Mouse (Mus musculus) forebrain, embryonic 13.5 days (tissue): ENCODE results near the gene Pde11a. TPM values are rescaled to one million over a fixed set of nuclear protein-coding genes. Genes with fewer than 3 reads are reported as not detected.

ENCODE experiments used
- ATAC-seq: fragments of 200-750 bp; cut with Nextera tagmentation; 2 replicates; pipeline ENCODE4 v1.8.0; 2017
- H3K27ac ChIP-seq: fragments of 300-500 bp; sonication (generic); 2 replicates; pipeline ENCODE4 v1.5.1; 2015; ENCODE audit warnings: inconsistent platforms, mild to moderate bottlenecking, moderate library complexity
- H3K27me3 ChIP-seq: fragments of 300-500 bp; sonication (generic); 2 replicates; pipeline ENCODE4 v1.6.1; 2015; ENCODE audit warnings: mild to moderate bottlenecking, inconsistent platforms
- H3K36me3 ChIP-seq: fragments of 300-500 bp; sonication (generic); 2 replicates; pipeline ENCODE4 v1.6.1; 2015; ENCODE audit warnings: mild to moderate bottlenecking, inconsistent platforms; ENCODE audit not compliant: poor library complexity, severe bottlenecking
- H3K4me1 ChIP-seq: fragments of 300-500 bp; sonication (generic); 2 replicates; pipeline ENCODE4 v1.6.1; 2015; ENCODE audit warnings: inconsistent platforms
- H3K4me2 ChIP-seq: fragments of 300-500 bp; sonication (generic); 2 replicates; pipeline ENCODE4 v1.6.1; 2015; ENCODE audit warnings: inconsistent platforms, mild to moderate bottlenecking, moderate library complexity
- H3K4me3 ChIP-seq: fragments of 300-500 bp; sonication (generic); 2 replicates; pipeline ENCODE4 v1.5.1; 2015; ENCODE audit warnings: mild to moderate bottlenecking, inconsistent platforms
- H3K9ac ChIP-seq: fragments of 300-500 bp; sonication (generic); 2 replicates; pipeline ENCODE4 v1.6.1; 2015; ENCODE audit warnings: mild to moderate bottlenecking, inconsistent platforms
- H3K9me3 ChIP-seq: fragments of 300-500 bp; sonication (generic); replicated peaks from 2 replicates; pipeline ENCODE4 v1.6.1; 2016; ENCODE audit warnings: inconsistent platforms
- WGBS: fragments of 180-500 bp; shearing (Covaris S2); methylation state at CpG from one replicate; pipeline ENCODE4 v1.1.7; 2015; 5-methylcytosine and 5-hydroxymethylcytosine counted together
- polyA plus RNA-seq: library from polyadenylated mRNA; unstranded; fragments of >200 nt; fragmentation: Nextera tagmentation; extraction: Ambion mirVana; gene quantifications from 2 replicates; pipeline ENCODE4 v1.2.1, GENCODE M21; 2015

The Pde11a gene
- polyA plus RNA-seq, 1 experiment from 2014 or later = 0.31 TPM

DNA sequence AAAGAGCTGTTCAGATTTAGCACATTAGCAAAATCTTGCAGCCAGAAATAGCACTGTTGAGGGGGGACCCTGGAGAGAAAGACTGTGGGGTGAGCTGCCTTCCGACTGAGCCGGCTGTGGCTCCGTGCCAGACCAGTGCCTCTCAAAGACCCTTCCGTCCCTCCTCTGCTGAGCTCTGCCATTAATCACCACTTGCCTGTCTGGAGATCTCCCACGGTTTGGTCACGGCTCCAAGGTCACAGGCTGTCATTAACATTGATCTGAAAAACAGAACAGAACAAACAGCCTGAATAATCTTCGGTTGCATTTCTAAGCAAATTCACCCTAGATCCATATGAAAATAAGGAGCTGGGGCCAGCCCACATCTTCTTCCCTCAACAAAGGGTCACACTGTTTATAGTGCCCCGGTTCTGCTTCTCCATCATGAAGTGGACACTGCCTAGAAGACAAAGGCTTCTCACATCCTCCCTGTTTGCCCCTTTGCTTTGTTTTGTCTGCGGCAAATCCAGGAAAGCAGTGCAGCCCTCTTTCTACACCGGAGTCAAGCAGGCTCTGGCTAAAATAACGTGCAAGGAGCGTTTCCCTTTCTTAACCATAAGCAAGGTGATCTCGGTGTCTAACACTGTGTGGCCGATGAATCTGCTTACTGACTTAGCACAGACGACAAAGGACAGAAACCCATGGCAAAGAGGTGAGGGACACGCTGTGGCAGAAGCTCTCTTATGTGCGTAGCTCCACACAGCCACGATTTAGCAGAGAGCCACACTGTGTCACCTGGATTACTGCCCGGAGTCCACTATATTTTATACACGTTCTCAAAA lies 309.3 kb downstream of the Pde11a start:
- peak overlapping the region; percentile 49 for H3K4me2 ChIP-seq
- H3K4me3 ChIP-seq = peak overlapping the region; percentile 19
- peak overlapping the region; percentile 43 for H3K9ac ChIP-seq
- H3K27ac ChIP-seq = peak overlapping the region; percentile 78
- no peaks in the 10 kb centered on the region for H3K9me3 ChIP-seq
- H3K36me3 ChIP-seq = no peaks in the 10 kb centered on the region
- H3K4me1 ChIP-seq = peaks cover 23% of the 10 kb centered on the region
- peak; percentile 84 for ATAC-seq
- H3K27me3 ChIP-seq = peaks cover 12% of the 10 kb centered on the region; the same call in 1 of the 2 replicates
- 21% methylated on average over 20 of the region's 20 CpGs for WGBS

GRCm38 (mm10) chr2:76016890-76017289 lies 321.7 kb downstream of the Pde11a start:
- 0 out of 2 replicates have a peak overlapping the region, but pooled peaks have one; percentile 14 for H3K27ac ChIP-seq
- H3K9ac ChIP-seq = no peak overlapping the region
- 3% methylated on average over 7 of the region's 7 CpGs for WGBS

GRCm38 (mm10) chr2:76016136-76016535 lies 322.4 kb downstream of the Pde11a start:
- Histone ChIP-seq H3K36me3 (no peaks in the 10 kb centered on the region), H3K27ac (no peak overlapping the region), H3K4me3 (no peak overlapping the region), H3K9me3 (no peaks in the 10 kb centered on the region), H3K4me1 (peaks cover 16% of the 10 kb centered on the region), H3K27me3 (no peaks in the 10 kb centered on the region), H3K9ac (no peak overlapping the region), H3K4me2 (no peak overlapping the region)
- WGBS = 82% methylated on average over 8 of the region's 8 CpGs
- no peak for ATAC-seq

More at GRCm38 (mm10) chr2:76016890-76017289, 321.7 kb downstream of the Pde11a start:
- peak; percentile 85 for ATAC-seq
- Histone ChIP-seq H3K27me3 (no peaks in the 10 kb centered on the region), H3K36me3 (no peaks in the 10 kb centered on the region), H3K4me2 (peak overlapping the region; percentile 22), H3K4me3 (no peak overlapping the region), H3K9me3 (no peaks in the 10 kb centered on the region), H3K4me1 (peaks cover 16% of the 10 kb centered on the region)

- Histone ChIP-seq H3K27me3 (no peaks in the 10 kb centered on the region), H3K9me3 (no peaks in the 10 kb centered on the region), H3K4me3 (no peak overlapping the region), H3K4me2 (no peak overlapping the region), H3K9ac (no peak overlapping the region), H3K27ac (no peak overlapping the region), H3K4me1 (peaks cover 16% of the 10 kb centered on the region), H3K36me3 (no peaks in the 10 kb centered on the region)
- no peak for ATAC-seq
- WGBS = 93% methylated on average over 7 of the region's 7 CpGs
Measured at GRCm38 (mm10) chr2:76015460-76015859, 323.1 kb downstream of the Pde11a start.

DNA sequence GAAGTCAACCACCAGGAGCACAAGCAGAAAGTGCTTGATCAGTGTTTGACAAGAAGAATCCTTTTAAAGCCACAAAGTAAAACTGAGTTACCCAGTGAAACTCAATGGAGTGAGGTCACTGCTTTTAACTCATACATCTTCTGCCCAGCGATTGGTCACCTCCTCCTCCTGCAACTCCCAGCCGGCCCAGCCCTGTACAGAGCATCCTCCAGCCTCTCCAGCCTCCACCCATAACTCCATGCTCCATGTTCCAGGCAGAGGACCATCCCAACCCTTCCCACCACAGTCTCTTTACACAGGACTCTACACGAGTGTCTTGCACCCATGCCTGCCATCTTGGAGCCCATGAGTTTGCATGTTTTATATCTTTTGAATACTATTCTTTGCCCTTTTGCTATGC lies 323.9 kb downstream of the Pde11a start:
- H3K4me3 ChIP-seq = no peak overlapping the region
- no peak overlapping the region for H3K9ac ChIP-seq
- peaks cover 16% of the 10 kb centered on the region for H3K4me1 ChIP-seq
- H3K4me2 ChIP-seq = no peak overlapping the region
- no peaks in the 10 kb centered on the region for H3K36me3 ChIP-seq
- no peaks in the 10 kb centered on the region for H3K27me3 ChIP-seq
- no peaks in the 10 kb centered on the region for H3K9me3 ChIP-seq
- no peak overlapping the region for H3K27ac ChIP-seq
- 80% methylated on average over 3 of the region's 3 CpGs for WGBS
- ATAC-seq = no peak

DNA sequence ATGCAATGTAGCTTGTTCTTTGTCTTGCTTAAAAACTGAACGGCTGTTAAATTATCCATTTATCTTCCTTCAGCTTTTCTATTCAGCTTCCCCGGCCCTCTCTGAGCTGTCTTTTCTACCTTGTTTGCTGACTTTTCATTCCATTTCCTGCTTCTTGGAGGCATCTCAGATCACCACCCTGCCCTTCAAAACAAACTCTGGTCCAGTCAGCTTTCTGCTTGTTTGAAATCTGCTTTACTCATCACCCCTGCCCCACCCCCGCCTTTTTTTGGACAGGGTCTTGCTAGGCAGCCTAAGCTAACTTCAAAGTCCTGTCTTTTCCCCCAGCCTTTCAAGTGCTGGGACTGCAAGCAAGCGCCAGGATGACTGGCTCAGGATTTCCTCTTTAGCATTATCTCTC lies 332.4 kb downstream of the Pde11a start:
- H3K27ac ChIP-seq = no peak overlapping the region
- no peak overlapping the region for H3K4me3 ChIP-seq
- H3K4me2 ChIP-seq = no peak overlapping the region
- WGBS = 24% methylated on average over 4 of the region's 4 CpGs
- no peaks in the 10 kb centered on the region for H3K4me1 ChIP-seq
- no peaks in the 10 kb centered on the region for H3K27me3 ChIP-seq
- no peaks in the 10 kb centered on the region for H3K9me3 ChIP-seq
- no peak for ATAC-seq
- H3K9ac ChIP-seq = no peak overlapping the region
- no peaks in the 10 kb centered on the region for H3K36me3 ChIP-seq

DNA sequence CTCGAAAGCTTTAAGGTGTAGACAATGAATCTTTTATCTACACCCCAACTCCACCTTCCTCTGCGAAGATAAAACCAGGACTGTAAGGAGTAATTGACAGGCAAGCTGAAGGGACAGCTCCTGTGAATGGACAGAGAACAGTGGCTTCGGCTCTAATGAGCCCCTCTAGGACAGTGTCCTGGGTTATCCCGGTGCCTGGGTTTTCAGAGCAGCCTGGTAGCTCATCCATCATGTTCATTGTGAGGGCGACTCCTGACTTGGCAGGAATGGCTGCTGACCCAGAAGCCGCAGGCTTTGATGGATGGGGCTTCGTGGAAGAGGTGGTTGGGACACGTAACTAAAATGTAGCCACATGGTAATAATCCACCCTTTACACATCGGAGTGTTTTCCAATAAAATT lies 335.7 kb downstream of the Pde11a start:
- H3K4me3 ChIP-seq = no peak overlapping the region
- ATAC-seq = no peak
- no peak overlapping the region for H3K27ac ChIP-seq
- no peak overlapping the region for H3K9ac ChIP-seq
- no peaks in the 10 kb centered on the region for H3K27me3 ChIP-seq
- no peak overlapping the region for H3K4me2 ChIP-seq
- H3K9me3 ChIP-seq = no peaks in the 10 kb centered on the region
- peaks cover 5% of the 10 kb centered on the region; the same call in 1 of the 2 replicates for H3K4me1 ChIP-seq
- no peaks in the 10 kb centered on the region for H3K36me3 ChIP-seq
- 65% methylated on average over 9 of the region's 9 CpGs for WGBS

GRCm38 (mm10) chr2:76001392-76001791 lies 337.2 kb downstream of the Pde11a start:
- H3K4me2 ChIP-seq = no peak overlapping the region
- no peaks in the 10 kb centered on the region for H3K27me3 ChIP-seq
- 51% methylated on average over 8 of the region's 8 CpGs for WGBS
- no peaks in the 10 kb centered on the region for H3K9me3 ChIP-seq
- no peak for ATAC-seq
- no peak overlapping the region for H3K4me3 ChIP-seq
- no peak overlapping the region for H3K27ac ChIP-seq
- peaks cover 10% of the 10 kb centered on the region; the same call in 1 of the 2 replicates for H3K4me1 ChIP-seq
- no peaks in the 10 kb centered on the region for H3K36me3 ChIP-seq
- H3K9ac ChIP-seq = no peak overlapping the region

GRCm38 (mm10) chr2:75999636-76000035 lies 338.9 kb downstream of the Pde11a start:
- Histone ChIP-seq H3K27ac (no peak overlapping the region), H3K4me3 (no peak overlapping the region), H3K27me3 (no peaks in the 10 kb centered on the region), H3K9ac (no peak overlapping the region), H3K36me3 (no peaks in the 10 kb centered on the region), H3K4me2 (no peak overlapping the region), H3K4me1 (peaks cover 10% of the 10 kb centered on the region; the same call in 1 of the 2 replicates), H3K9me3 (no peaks in the 10 kb centered on the region)
- 76% methylated on average over 12 of the region's 12 CpGs for WGBS
- ATAC-seq = no peak

DNA sequence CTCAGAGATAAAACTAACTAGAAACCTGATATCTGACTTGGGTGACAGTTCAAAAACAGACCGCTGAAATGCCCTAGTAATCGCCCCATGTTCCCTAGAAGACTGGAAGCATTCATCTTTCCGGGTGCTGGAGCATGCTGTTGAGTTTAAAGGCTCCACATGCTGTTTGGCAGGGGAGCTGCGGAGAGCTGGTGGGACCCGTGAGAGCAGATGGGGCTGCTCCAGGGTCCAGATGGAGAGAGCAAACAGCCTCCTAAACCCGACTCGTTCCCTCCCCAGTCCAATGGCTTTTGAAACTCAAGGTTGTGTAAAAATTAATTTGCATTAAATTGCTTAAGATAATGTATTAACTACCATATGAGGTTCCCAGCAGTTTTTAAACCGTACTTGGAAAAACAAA lies 339.9 kb downstream of the Pde11a start:
- Histone ChIP-seq H3K27ac (peak overlapping the region; percentile 65), H3K4me3 (no peak overlapping the region)
- 52% methylated on average over 8 of the region's 8 CpGs for WGBS

GRCm38 (mm10) chr2:75997726-75998125 lies 340.8 kb downstream of the Pde11a start:
- Histone ChIP-seq H3K36me3 (no peaks in the 10 kb centered on the region), H3K4me2 (no peak overlapping the region), H3K4me3 (no peak overlapping the region), H3K9ac (no peak overlapping the region), H3K9me3 (no peaks in the 10 kb centered on the region), H3K4me1 (peaks cover 10% of the 10 kb centered on the region; the same call in 1 of the 2 replicates), H3K27ac (peak overlapping the region; percentile 65; the same call in 1 of the 2 replicates), H3K27me3 (no peaks in the 10 kb centered on the region)
- 77% methylated on average over 12 of the region's 12 CpGs for whole genome bisulfite sequencing
- no peak for ATAC-seq

More for the DNA sequence above, 339.9 kb downstream of the Pde11a start:
- ATAC-seq = peak; percentile 90
- H3K4me2 ChIP-seq = no peak overlapping the region
- peaks cover 10% of the 10 kb centered on the region; the same call in 1 of the 2 replicates for H3K4me1 ChIP-seq
- H3K36me3 ChIP-seq = no peaks in the 10 kb centered on the region
- H3K9me3 ChIP-seq = no peaks in the 10 kb centered on the region
- no peaks in the 10 kb centered on the region for H3K27me3 ChIP-seq
- no peak overlapping the region for H3K9ac ChIP-seq

- ATAC-seq = no peak
- Histone ChIP-seq H3K9ac (no peak overlapping the region), H3K9me3 (no peaks in the 10 kb centered on the region), H3K4me1 (peaks cover 27% of the 10 kb centered on the region), H3K27ac (no peak overlapping the region), H3K27me3 (no peaks in the 10 kb centered on the region), H3K4me2 (no peak overlapping the region), H3K36me3 (no peaks in the 10 kb centered on the region), H3K4me3 (no peak overlapping the region)
- 97% methylated on average over 11 of the region's 11 CpGs for whole genome bisulfite sequencing
Measured at GRCm38 (mm10) chr2:75994841-75995240, 343.7 kb downstream of the Pde11a start.
